Mouse (Mus musculus) neural tube, embryonic 13.5 days (tissue): ENCODE measurements around the gene Wasf2. TPM values are rescaled to one million over a fixed set of nuclear protein-coding genes. Genes with fewer than 3 reads are reported as not detected.
"Not testable (repeated sequence)": the region's sequence is repeated elsewhere in the genome, so short reads cannot be mapped to it uniquely, and the experiment has no call there.

Experiments
- ATAC-seq: fragments of 200-750 bp; cut with Nextera tagmentation; 2 replicates; pipeline ENCODE4 v1.8.0; 2017; ENCODE audit warnings: low read depth, mild to moderate bottlenecking, moderate TSS enrichment, moderate library complexity
- H3K27ac ChIP-seq: fragments of 300-500 bp; sonication (generic); replicated peaks from 2 replicates; pipeline ENCODE4 v1.5.1; 2015; ENCODE audit warnings: moderate library complexity, mild to moderate bottlenecking, inconsistent platforms
- H3K27me3 ChIP-seq: fragments of 300-500 bp; sonication (generic); 2 replicates; pipeline ENCODE4 v1.6.1; 2015; ENCODE audit warnings: mild to moderate bottlenecking, inconsistent platforms
- H3K36me3 ChIP-seq: fragments of 300-500 bp; sonication (generic); 2 replicates; pipeline ENCODE4 v1.6.1; 2015; ENCODE audit warnings: mild to moderate bottlenecking, inconsistent platforms
- H3K4me1 ChIP-seq: fragments of 300-500 bp; sonication (generic); replicated peaks from 2 replicates; pipeline ENCODE4 v1.6.1; 2015; ENCODE audit warnings: inconsistent platforms
- H3K4me2 ChIP-seq: fragments of 300-500 bp; sonication (generic); 2 replicates; pipeline ENCODE4 v1.6.1; 2015; ENCODE audit warnings: inconsistent platforms, mild to moderate bottlenecking, moderate library complexity
- H3K4me3 ChIP-seq: fragments of 300-500 bp; sonication (generic); 2 replicates; pipeline ENCODE4 v1.5.1; 2015; ENCODE audit warnings: mild to moderate bottlenecking, inconsistent platforms
- H3K9ac ChIP-seq: fragments of 300-500 bp; sonication (generic); 2 replicates; pipeline ENCODE4 v1.6.1; 2015; ENCODE audit warnings: moderate library complexity, mild to moderate bottlenecking, inconsistent platforms
- H3K9me3 ChIP-seq: fragments of 300-500 bp; sonication (generic); 2 replicates; pipeline ENCODE4 v1.6.1; 2016; ENCODE audit warnings: inconsistent platforms
- WGBS: fragments of 180-500 bp; shearing (Covaris S2); methylation state at CpG from one replicate; pipeline ENCODE4 v1.1.7; 2015; 5-methylcytosine and 5-hydroxymethylcytosine counted together
- polyA plus RNA-seq: library from polyadenylated mRNA; unstranded; fragments of >200 nt; fragmentation: Nextera tagmentation; extraction: Ambion mirVana; gene quantifications from 2 replicates; pipeline ENCODE4 v1.2.1, GENCODE M21; 2015

Gene Wasf2
- polyA plus RNA-seq, 1 experiment from 2014 or later, result 36.5 TPM

- H3K4me3 ChIP-seq, result no peak overlapping the region
- H3K36me3 ChIP-seq, result no peaks in the 10 kb centered on the region
- peak; percentile 2; the same call in 1 of the 2 replicates for ATAC-seq
- peak overlapping the region; percentile 92 for H3K27ac ChIP-seq
- H3K9me3 ChIP-seq, result no peaks in the 10 kb centered on the region
- H3K4me1 ChIP-seq, result peaks cover 84% of the 10 kb centered on the region
- H3K27me3 ChIP-seq, result peaks cover 8% of the 10 kb centered on the region; the same call in 1 of the 2 replicates
- peak overlapping the region; percentile 50 for H3K9ac ChIP-seq
- WGBS, result 25% methylated on average over 8 of the region's 8 CpGs
- H3K4me2 ChIP-seq, result peak overlapping the region; percentile 22; the same call in 1 of the 2 replicates
Measured at GRCm38 (mm10) chr4:133090276-133090719, 40.0 kb upstream of the Wasf2 start.

- 46% methylated on average over 18 of the region's 18 CpGs for WGBS
Measured at GRCm38 (mm10) chr4:133090720-133091458, 39.4 kb upstream of the Wasf2 start.

GRCm38 (mm10) chr4:133091459-133091785, 38.9 kb upstream of the Wasf2 start:
- H3K9me3 ChIP-seq, result no peaks in the 10 kb centered on the region
- H3K27me3 ChIP-seq, result peaks cover 8% of the 10 kb centered on the region; the same call in 1 of the 2 replicates
- 0 out of 2 replicates have a peak overlapping the region, but pooled peaks have one; percentile 50 for H3K9ac ChIP-seq
- no peak overlapping the region for H3K4me2 ChIP-seq
- 70% methylated on average over 4 of the region's 4 CpGs for WGBS
- no peak for ATAC-seq
- peak overlapping the region; percentile 92 for H3K27ac ChIP-seq
- H3K36me3 ChIP-seq, result no peaks in the 10 kb centered on the region
- H3K4me1 ChIP-seq, result peaks cover 78% of the 10 kb centered on the region
- no peak overlapping the region for H3K4me3 ChIP-seq

More at GRCm38 (mm10) chr4:133090720-133091458, 39.4 kb upstream of the Wasf2 start:
- H3K27ac ChIP-seq, result peak overlapping the region; percentile 92
- H3K27me3 ChIP-seq, result peaks cover 8% of the 10 kb centered on the region; the same call in 1 of the 2 replicates
- H3K9ac ChIP-seq, result peak overlapping the region; percentile 50
- no peak overlapping the region for H3K4me3 ChIP-seq
- H3K4me2 ChIP-seq, result peak overlapping the region; percentile 22; the same call in 1 of the 2 replicates
- no peaks in the 10 kb centered on the region for H3K36me3 ChIP-seq
- H3K4me1 ChIP-seq, result peaks cover 83% of the 10 kb centered on the region
- peak; percentile 10 for ATAC-seq
- H3K9me3 ChIP-seq, result no peaks in the 10 kb centered on the region

- H3K4me2 ChIP-seq, result peak overlapping the region; percentile 44
- peak overlapping the region; percentile 84 for H3K27ac ChIP-seq
- H3K4me3 ChIP-seq, result no peak overlapping the region
- no peaks in the 10 kb centered on the region for H3K36me3 ChIP-seq
- no peaks in the 10 kb centered on the region for H3K9me3 ChIP-seq
- peaks cover 69% of the 10 kb centered on the region for H3K4me1 ChIP-seq
- WGBS, result 5% methylated on average over 18 of the region's 18 CpGs
- ATAC-seq, result peak; percentile 28; the same call in 1 of the 2 replicates
- peak overlapping the region; percentile 62 for H3K9ac ChIP-seq
- peaks cover 8% of the 10 kb centered on the region; the same call in 1 of the 2 replicates for H3K27me3 ChIP-seq
Measured at GRCm38 (mm10) chr4:133092453-133092901, 37.8 kb upstream of the Wasf2 start.

GRCm38 (mm10) chr4:133093056-133093455, 37.2 kb upstream of the Wasf2 start:
- Histone ChIP-seq H3K36me3 (no peaks in the 10 kb centered on the region), H3K9ac (peak overlapping the region; percentile 48), H3K4me2 (no peak overlapping the region), H3K27me3 (peaks cover 8% of the 10 kb centered on the region; the same call in 1 of the 2 replicates), H3K4me3 (no peak overlapping the region), H3K9me3 (no peaks in the 10 kb centered on the region), H3K27ac (peak overlapping the region; percentile 69), H3K4me1 (peaks cover 63% of the 10 kb centered on the region)
- 57% methylated on average over 6 of the region's 6 CpGs for WGBS
- no peak for ATAC-seq

GRCm38 (mm10) chr4:133093481-133094033, 36.7 kb upstream of the Wasf2 start:
- WGBS, result 23% methylated on average over 6 of the region's 6 CpGs
- H3K4me2 ChIP-seq, result no peak overlapping the region

GRCm38 (mm10) chr4:133094255-133094654, 36.0 kb upstream of the Wasf2 start:
- peak overlapping the region; percentile 87 for H3K27ac ChIP-seq
- H3K4me1 ChIP-seq, result peaks cover 62% of the 10 kb centered on the region
- no peak overlapping the region for H3K4me2 ChIP-seq
- H3K4me3 ChIP-seq, result no peak overlapping the region
- H3K36me3 ChIP-seq, result no peaks in the 10 kb centered on the region
- no peaks in the 10 kb centered on the region for H3K9me3 ChIP-seq
- no peak for ATAC-seq
- H3K27me3 ChIP-seq, result peaks cover 8% of the 10 kb centered on the region; the same call in 1 of the 2 replicates
- H3K9ac ChIP-seq, result no peak overlapping the region
- WGBS, result 21% methylated on average over 1 of the region's 1 CpGs

More at GRCm38 (mm10) chr4:133093481-133094033, 36.7 kb upstream of the Wasf2 start:
- Histone ChIP-seq H3K4me1 (peaks cover 62% of the 10 kb centered on the region), H3K9me3 (no peaks in the 10 kb centered on the region), H3K27me3 (peaks cover 8% of the 10 kb centered on the region; the same call in 1 of the 2 replicates), H3K36me3 (no peaks in the 10 kb centered on the region), H3K4me3 (no peak overlapping the region), H3K9ac (peak overlapping the region; percentile 48), H3K27ac (peak overlapping the region; percentile 69)
- no peak for ATAC-seq

- H3K4me3 ChIP-seq, result peak overlapping the region; percentile 12
- peak overlapping the region; percentile 33 for H3K4me2 ChIP-seq
- H3K9ac ChIP-seq, result peak overlapping the region; percentile 41; the same call in 1 of the 2 replicates
- peak overlapping the region; percentile 87 for H3K27ac ChIP-seq
- peak; percentile 79 for ATAC-seq
- peaks cover 8% of the 10 kb centered on the region; the same call in 1 of the 2 replicates for H3K27me3 ChIP-seq
- H3K4me1 ChIP-seq, result peaks cover 56% of the 10 kb centered on the region
- H3K36me3 ChIP-seq, result no peaks in the 10 kb centered on the region
- WGBS, result 27% methylated on average over 16 of the region's 16 CpGs
- no peaks in the 10 kb centered on the region for H3K9me3 ChIP-seq
Measured at GRCm38 (mm10) chr4:133094936-133095733, 35.2 kb upstream of the Wasf2 start.

- H3K9ac ChIP-seq, result peak overlapping the region; percentile 41; the same call in 1 of the 2 replicates
- WGBS, result 8% methylated on average over 3 of the region's 3 CpGs
Measured at GRCm38 (mm10) chr4:133095734-133096065, 34.6 kb upstream of the Wasf2 start.

GRCm38 (mm10) chr4:133096671-133097070, 33.6 kb upstream of the Wasf2 start:
- H3K4me2 ChIP-seq, result peak overlapping the region; percentile 42; the same call in 1 of the 2 replicates
- not testable (repeated sequence) for H3K36me3 ChIP-seq, H3K27me3 ChIP-seq, ATAC-seq, H3K27ac ChIP-seq, H3K9me3 ChIP-seq, H3K9ac ChIP-seq
- peaks cover 42% of the 10 kb centered on the region for H3K4me1 ChIP-seq
- under 1% methylated on average over 15 of the region's 26 CpGs for WGBS
- peak overlapping the region; percentile 32 for H3K4me3 ChIP-seq

More at GRCm38 (mm10) chr4:133095734-133096065, 34.6 kb upstream of the Wasf2 start:
- peak overlapping the region; percentile 33 for H3K4me2 ChIP-seq
- peak overlapping the region; percentile 87 for H3K27ac ChIP-seq
- H3K27me3 ChIP-seq, H3K9me3 ChIP-seq, H3K36me3 ChIP-seq, ATAC-seq: not testable (repeated sequence)
- peak overlapping the region; percentile 12 for H3K4me3 ChIP-seq
- peaks cover 51% of the 10 kb centered on the region for H3K4me1 ChIP-seq

- 0 out of 2 replicates have a peak overlapping the region, but pooled peaks have one; percentile 22 for H3K4me2 ChIP-seq
- H3K27ac ChIP-seq, result no peak overlapping the region
- ATAC-seq, result no peak
- H3K9me3 ChIP-seq, result no peaks in the 10 kb centered on the region
- peaks cover 20% of the 10 kb centered on the region for H3K4me1 ChIP-seq
- H3K9ac ChIP-seq, result no peak overlapping the region
- H3K27me3 ChIP-seq, result no peaks in the 10 kb centered on the region
- H3K36me3 ChIP-seq, result no peaks in the 10 kb centered on the region
- no peak overlapping the region for H3K4me3 ChIP-seq
- 80% methylated on average over 9 of the region's 9 CpGs for WGBS
Measured at GRCm38 (mm10) chr4:133101751-133102150, 28.6 kb upstream of the Wasf2 start.
